Mouse (Mus musculus) gastrocnemius, adult 18-20 months (tissue): Measurements from ENCODE around the gene Grm4. TPM values are rescaled to one million over a fixed set of nuclear protein-coding genes. Genes with fewer than 3 reads are reported as not detected.

ENCODE experiments used
- DNase-seq: peaks from one replicate; pipeline ENCODE4 v3.0.0; 2021; ENCODE audit warnings: low spot score
- long read RNA-seq, 2 experiments: library from polyadenylated mRNA; stranded (forward); transcript quantifications; one replicate each; pipeline ENCODE4 v2.0.0; 2021
- total RNA-seq, 2 experiments: library from RNA; stranded (reverse); gene quantifications; 2 replicates each; pipeline ENCODE4 v1.2.3; 2021

The Grm4 gene
- under 1 TPM in 1 of 2 experiments, not detected in 1; 0.07 TPM for total RNA-seq
- long read RNA-seq, experiment 1: 0 reads
- long read RNA-seq, experiment 2: 0 reads

GRCm38 (mm10) chr17:27521303-27521702, at the start of gene Grm4:
TSS of gene Grm4 (minus strand) at chr17:27521403.
- DNase-seq: no peak

GRCm38 (mm10) chr17:27568228-27568627, 47.0 kb upstream of the Grm4 start:
- no peak for DNase-seq

- no peak for DNase-seq
Measured at GRCm38 (mm10) chr17:27565942-27566267, 44.7 kb upstream of the Grm4 start.

GRCm38 (mm10) chr17:27565163-27565941, 44.1 kb upstream of the Grm4 start, which contains the start of gene AI413582:
TSS of gene AI413582 (minus strand) at chr17:27565756.
- peak; percentile 97 for DNase-seq

GRCm38 (mm10) chr17:27564391-27565162, 43.4 kb upstream of the Grm4 start:
- no peak for DNase-seq

- DNase-seq: no peak
Measured at GRCm38 (mm10) chr17:27563771-27564244, 42.6 kb upstream of the Grm4 start.

- DNase-seq: no peak
Measured at GRCm38 (mm10) chr17:27561809-27562526, 40.8 kb upstream of the Grm4 start.

- DNase-seq: no peak
Measured at GRCm38 (mm10) chr17:27560926-27561480, 39.8 kb upstream of the Grm4 start.

- DNase-seq: no peak
Measured at GRCm38 (mm10) chr17:27559596-27559995, 38.4 kb upstream of the Grm4 start.

GRCm38 (mm10) chr17:27558845-27559244, 37.6 kb upstream of the Grm4 start:
- DNase-seq: no peak

- DNase-seq: no peak
Measured at GRCm38 (mm10) chr17:27557927-27558661, 36.9 kb upstream of the Grm4 start.

- DNase-seq: no peak
Measured at GRCm38 (mm10) chr17:27557181-27557926, 36.2 kb upstream of the Grm4 start.

GRCm38 (mm10) chr17:27556315-27557011, 35.3 kb upstream of the Grm4 start, which contains the start of gene Hmga1:
TSS of gene Hmga1 (plus strand) at chr17:27556497.
- peak; percentile 77 for DNase-seq

GRCm38 (mm10) chr17:27555512-27556172, 34.4 kb upstream of the Grm4 start:
- peak; percentile 43 for DNase-seq

GRCm38 (mm10) chr17:27555075-27555511, 33.9 kb upstream of the Grm4 start:
- no peak for DNase-seq

- no peak for DNase-seq
Measured at GRCm38 (mm10) chr17:27554062-27554960, 33.1 kb upstream of the Grm4 start.
